Mouse (Mus musculus) skeletal muscle tissue, adult 2 months (tissue): ENCODE measurements around the gene AC124108.1.
"Not testable (repeated sequence)": the region's sequence is repeated elsewhere in the genome, so short reads cannot be mapped to it uniquely, and the experiment has no call there.

ENCODE experiments used
- DNase-seq: peaks from one replicate; pipeline ENCODE4 v3.0.0-alpha.2; 2012; ENCODE audit warnings: low read depth, low spot score

The AC124108.1 gene

GRCm38 (mm10) chr1:132191093-132191785 lies at the start of gene AC124108.1, which contains the start of gene Lemd1:
Gene AC124108.1 (plus strand): TSS chr1:132191457.
Gene Lemd1 (plus strand): TSS chr1:132191431.
- DNase-seq: no peak

- no peak for DNase-seq
These were observed 49.5 kb upstream of the AC124108.1 start for GRCm38 (mm10) chr1:132141753-132142152.

- no peak for DNase-seq
These were observed 48.2 kb upstream of the AC124108.1 start for GRCm38 (mm10) chr1:132143079-132143478.

- DNase-seq: no peak
These were observed 47.5 kb upstream of the AC124108.1 start for GRCm38 (mm10) chr1:132143730-132144129.

- no peak for DNase-seq
These were observed 47.0 kb upstream of the AC124108.1 start for GRCm38 (mm10) chr1:132144223-132144622.

- no peak for DNase-seq
These were observed 46.4 kb upstream of the AC124108.1 start for GRCm38 (mm10) chr1:132144837-132145236.

- no peak for DNase-seq
These were observed 45.1 kb upstream of the AC124108.1 start for GRCm38 (mm10) chr1:132145973-132146685.

GRCm38 (mm10) chr1:132149410-132149809 lies 41.8 kb upstream of the AC124108.1 start:
- no peak for DNase-seq

- no peak for DNase-seq
These were observed 41.1 kb upstream of the AC124108.1 start for GRCm38 (mm10) chr1:132150171-132150570.

GRCm38 (mm10) chr1:132150817-132151601 lies 40.2 kb upstream of the AC124108.1 start:
- DNase-seq: no peak

GRCm38 (mm10) chr1:132151908-132152307 lies 39.3 kb upstream of the AC124108.1 start:
- no peak for DNase-seq

GRCm38 (mm10) chr1:132153086-132153690 lies 38.1 kb upstream of the AC124108.1 start:
- DNase-seq: no peak

- no peak for DNase-seq
These were observed 37.6 kb upstream of the AC124108.1 start for GRCm38 (mm10) chr1:132153691-132154090.

GRCm38 (mm10) chr1:132155737-132156136 lies 35.5 kb upstream of the AC124108.1 start:
- DNase-seq: peak; percentile 75

- DNase-seq: peak; percentile 71
These were observed 34.1 kb upstream of the AC124108.1 start for GRCm38 (mm10) chr1:132157016-132157781.

GRCm38 (mm10) chr1:132157808-132158207 lies 33.4 kb upstream of the AC124108.1 start:
- DNase-seq: no peak

- DNase-seq: peak; percentile 49
These were observed 32.5 kb upstream of the AC124108.1 start for GRCm38 (mm10) chr1:132158741-132159140.

GRCm38 (mm10) chr1:132159681-132160080 lies 31.6 kb upstream of the AC124108.1 start:
- no peak for DNase-seq

- DNase-seq: no peak
These were observed 29.9 kb upstream of the AC124108.1 start for GRCm38 (mm10) chr1:132161211-132161880.

GRCm38 (mm10) chr1:132162618-132163017 lies 28.6 kb upstream of the AC124108.1 start:
- DNase-seq: not testable (repeated sequence)
